Mouse (Mus musculus) embryonic stem cell, embryonic (primary cell): ENCODE measurements at regions not wholly inside any gene's neighbourhood (a gene's known extent, or its start where the extent isn't known, plus 50 kb on each side); places are given as distances from the start of the nearest gene placed in this dataset.

Experiments
- CTCF ChIA-PET, 4 experiments: fragments of 300-600 bp in 2 of 4; fragments of 350-600 bp in 2 of 4; sonication (Branson Sonifier 250); formaldehyde crosslinking; loops; one replicate each; lab custom pipeline; 2022; ENCODE audit warnings: inconsistent platforms in 2 of 4; lab: Charles Lee
- POLR2A ChIA-PET, 4 experiments: fragments of 300-600 bp in 2 of 4; fragments of 350-600 bp in 2 of 4; sonication (Branson Sonifier 250); formaldehyde crosslinking; loops; one replicate each; lab custom pipeline; 2022; ENCODE audit warnings: antibody characterized with exemption in 4 of 4, inconsistent platforms in 1 of 4; lab: Charles Lee

- POLR2A ChIA-PET = no interaction called here
- CTCF ChIA-PET = interaction anchor here in 1 of 4 experiments (1.1 kb wide), 1 partner anchor 11 kb away, joined by 5 read pairs; no protein-coding TSS in a partner anchor
Measured at GRCm38 (mm10) chr5:52920251-52920650, 86.4 kb downstream of the Anapc4 start.

- CTCF ChIA-PET = interaction anchor here in 1 of 4 experiments (1.1 kb wide), 1 partner anchor 12 kb away, joined by 5 read pairs; no protein-coding TSS in a partner anchor
- POLR2A ChIA-PET = no interaction called here
Measured at GRCm38 (mm10) chr5:52920722-52921264, 87.0 kb downstream of the Anapc4 start.

GRCm38 (mm10) chr5:52925006-52925405, 91.2 kb downstream of the Anapc4 start:
- ChIA-PET CTCF (no interaction called here), POLR2A (no interaction called here)

- ChIA-PET CTCF (interaction anchor here in 2 of 4 experiments (0.6 to 0.8 kb wide), 3 partner anchors 21 to 425 kb away, joined by 3 to 5 read pairs (median 4); no protein-coding TSS in a partner anchor), POLR2A (interaction anchor here in 1 of 4 experiments (1.1 kb wide), 1 partner anchor 184 kb away, joined by 3 read pairs; no protein-coding TSS in a partner anchor)
Measured at GRCm38 (mm10) chr5:52929690-52930089, 95.9 kb downstream of the Anapc4 start.

GRCm38 (mm10) chr5:52933291-52933690, 99.5 kb downstream of the Anapc4 start:
- CTCF ChIA-PET = interaction anchor here in 1 of 4 experiments (0.6 kb wide), 1 partner anchor 868 kb away, joined by 3 read pairs; no protein-coding TSS in a partner anchor

GRCm38 (mm10) chr5:52937626-52938025, 100.3 kb upstream of the Slc34a2 start:
- POLR2A ChIA-PET = no interaction called here
- CTCF ChIA-PET = no interaction called here

More at GRCm38 (mm10) chr5:52933291-52933690, 99.5 kb downstream of the Anapc4 start:
- POLR2A ChIA-PET = interaction anchor here in 1 of 4 experiments (0.6 kb wide), 1 partner anchor 16 kb away, joined by 3 read pairs; no protein-coding TSS in a partner anchor

DNA sequence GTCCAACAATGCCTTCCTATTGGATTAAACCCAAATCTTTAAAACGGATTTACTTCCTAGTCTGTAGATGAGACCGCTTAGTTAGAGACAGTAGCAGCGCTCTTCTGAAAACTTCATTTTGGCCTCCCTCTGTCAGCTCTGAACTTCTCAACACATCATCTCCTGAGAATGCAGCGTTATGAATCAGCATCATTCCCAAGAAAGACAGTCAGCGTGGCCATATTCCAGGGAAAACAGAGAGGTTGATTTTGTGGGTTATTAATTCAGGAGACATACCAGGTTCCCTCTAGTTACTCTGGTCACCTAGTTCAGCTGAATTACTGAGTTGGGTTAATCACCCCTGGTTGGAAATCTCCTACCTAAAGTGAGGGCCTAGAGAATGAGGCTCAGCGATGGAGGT, 97.9 kb upstream of the Slc34a2 start:
- ChIA-PET CTCF (no interaction called here), POLR2A (interaction anchor here in 1 of 4 experiments (0.7 kb wide), 1 partner anchor 10 kb away, joined by 4 read pairs; no protein-coding TSS in a partner anchor)

- POLR2A ChIA-PET = interaction anchor here in 1 of 4 experiments (0.7 kb wide), 1 partner anchor 28 kb away, joined by 5 read pairs; no protein-coding TSS in a partner anchor
- CTCF ChIA-PET = interaction anchor here in 2 of 4 experiments (0.6 kb wide), 2 partner anchors 163 to 176 kb away, joined by 3 to 5 read pairs; no protein-coding TSS in a partner anchor
Measured at GRCm38 (mm10) chr5:52940645-52941044, 97.2 kb upstream of the Slc34a2 start.

GRCm38 (mm10) chr5:52953875-52954274, 84.0 kb upstream of the Slc34a2 start:
- POLR2A ChIA-PET = no interaction called here
- CTCF ChIA-PET = no interaction called here

DNA sequence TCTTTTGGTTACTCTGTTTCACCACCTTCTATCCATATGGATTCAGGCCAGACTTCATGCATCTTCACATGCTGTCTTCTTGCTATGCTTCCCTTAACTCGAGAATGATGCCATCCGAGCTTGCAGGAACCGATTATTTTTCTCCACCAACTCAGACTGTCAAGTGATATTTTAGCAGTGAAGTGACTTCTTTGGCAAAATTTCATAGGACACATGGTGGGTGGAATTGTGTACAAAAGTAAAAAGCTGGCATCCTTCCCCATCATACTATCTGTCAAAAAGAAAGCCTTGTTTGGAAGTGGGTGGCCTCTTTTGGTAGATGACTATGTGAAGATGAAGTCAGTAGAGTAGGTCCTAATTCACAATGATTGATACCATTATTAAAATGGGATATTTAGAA, 83.2 kb upstream of the Slc34a2 start:
- CTCF ChIA-PET = no interaction called here
- POLR2A ChIA-PET = no interaction called here

- ChIA-PET POLR2A (no interaction called here), CTCF (interaction anchor here in 1 of 4 experiments (0.6 kb wide), 1 partner anchor 490 kb away, joined by 4 read pairs; no protein-coding TSS in a partner anchor)
Measured at GRCm38 (mm10) chr5:52964209-52964608, 73.7 kb upstream of the Slc34a2 start.

DNA sequence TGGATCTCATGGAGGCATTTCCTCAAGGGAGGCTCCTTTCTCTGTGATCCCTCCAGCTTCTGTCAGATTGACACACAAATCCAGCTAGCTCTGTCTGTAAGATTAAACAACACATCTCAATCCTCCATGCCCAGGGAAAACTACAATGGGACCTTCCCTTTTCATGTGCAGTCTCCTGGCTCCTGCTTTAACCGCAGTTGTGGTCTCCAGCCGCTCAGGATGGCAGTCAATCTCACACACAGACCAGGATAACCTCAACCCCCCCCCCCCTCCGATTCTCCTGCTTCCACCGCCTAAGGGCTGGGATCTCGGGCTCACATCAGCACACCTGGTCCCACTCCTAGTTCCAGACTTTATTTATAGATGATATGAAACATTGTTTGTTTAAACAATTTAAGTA, 66.1 kb upstream of the Slc34a2 start:
- ChIA-PET POLR2A (no interaction called here), CTCF (no interaction called here)

DNA sequence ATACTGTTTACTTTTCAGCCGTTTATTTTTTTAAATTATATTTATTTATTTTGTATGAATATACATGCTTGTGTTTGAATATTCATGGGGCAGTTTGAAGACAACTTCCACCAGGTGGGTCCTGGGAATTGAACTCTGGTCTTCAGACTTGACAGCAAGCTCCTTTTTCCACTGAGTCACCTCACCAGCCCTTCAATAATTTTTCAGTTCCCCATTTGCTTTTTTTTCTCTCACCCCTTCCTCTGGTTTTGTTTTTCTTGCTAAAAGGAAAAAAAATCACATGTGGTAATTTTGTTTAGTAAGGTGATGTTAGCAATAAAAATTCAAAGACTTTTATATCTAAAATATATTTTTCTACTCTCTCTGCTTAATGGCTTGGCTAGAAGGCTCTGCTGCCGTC, 64.9 kb upstream of the Slc34a2 start:
- ChIA-PET POLR2A (interaction anchor here in 1 of 4 experiments (0.6 kb wide), 1 partner anchor 97 kb away, joined by 3 read pairs; no protein-coding TSS in a partner anchor), CTCF (no interaction called here)

GRCm38 (mm10) chr5:52975557-52976088, 62.3 kb upstream of the Slc34a2 start:
- POLR2A ChIA-PET = interaction anchor here in 1 of 4 experiments (1.4 kb wide), 1 partner anchor 141 kb away, joined by 3 read pairs; no protein-coding TSS in a partner anchor
- CTCF ChIA-PET = interaction anchor here in 1 of 4 experiments (0.6 kb wide), 1 partner anchor 13 kb away, joined by 3 read pairs; no protein-coding TSS in a partner anchor

GRCm38 (mm10) chr5:52977826-52978687, 59.8 kb upstream of the Slc34a2 start:
- ChIA-PET POLR2A (interaction anchor here in 1 of 4 experiments (0.6 kb wide), 2 partner anchors 18 to 19 kb away, joined by 3 read pairs; no protein-coding TSS in a partner anchor), CTCF (interaction anchor here (0.5 to 1.9 kb wide), 20 partner anchors 19 to 376 kb away, joined by 3 to 13 read pairs (median 4); no protein-coding TSS in a partner anchor)

DNA sequence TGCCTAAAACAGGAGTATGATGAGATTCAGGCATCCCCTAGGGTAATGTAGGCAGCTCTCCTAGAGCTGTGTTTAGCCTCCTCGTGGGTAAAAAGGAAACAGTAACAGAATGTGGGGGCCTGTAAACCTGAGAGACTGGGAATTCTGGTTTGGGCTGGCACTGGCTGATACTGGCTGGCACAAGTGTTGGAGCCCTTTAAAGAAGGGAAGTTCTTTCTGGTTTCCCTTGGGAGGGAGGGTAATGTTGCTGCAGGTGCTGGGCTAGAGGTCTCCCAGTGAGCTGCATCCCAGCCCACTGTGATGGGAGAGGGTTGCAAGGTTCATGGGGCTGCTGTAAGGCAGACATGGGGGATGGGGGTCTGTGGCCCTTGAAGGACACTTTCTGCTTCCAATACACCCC, 58.4 kb upstream of the Slc34a2 start:
- CTCF ChIA-PET = interaction anchor here in 3 of 4 experiments (0.9 to 1.7 kb wide), 4 partner anchors 130 to 154 kb away, joined by 3 to 7 read pairs (median 4); no protein-coding TSS in a partner anchor
- POLR2A ChIA-PET = interaction anchor here in 1 of 4 experiments (0.6 kb wide), 1 partner anchor 96 kb away, joined by 3 read pairs; no protein-coding TSS in a partner anchor

GRCm38 (mm10) chr5:52982056-52982455, 55.8 kb upstream of the Slc34a2 start:
- POLR2A ChIA-PET = no interaction called here
- CTCF ChIA-PET = no interaction called here

DNA sequence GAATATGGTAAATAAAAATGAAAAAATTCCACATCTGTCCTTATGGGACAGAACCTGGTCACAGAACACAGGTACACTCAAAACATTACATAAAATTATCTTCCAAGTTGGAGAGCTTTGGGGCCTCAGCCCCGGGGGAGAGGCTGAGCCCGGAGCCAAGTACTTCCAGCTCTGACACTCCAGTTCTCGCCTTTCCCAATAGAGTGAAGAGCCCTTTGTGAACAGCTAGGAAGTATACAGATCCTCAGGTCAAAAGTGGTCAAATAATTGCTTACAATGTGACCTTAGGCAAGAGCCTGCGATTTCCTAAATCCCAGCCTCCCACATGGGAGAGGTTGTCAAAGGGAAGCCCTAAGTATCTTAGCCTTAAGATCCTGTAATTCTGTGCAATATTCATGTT, 55.1 kb upstream of the Slc34a2 start:
- ChIA-PET CTCF (interaction anchor here in 1 of 4 experiments (0.6 kb wide), 1 partner anchor 29 kb away, joined by 3 read pairs; no protein-coding TSS in a partner anchor), POLR2A (no interaction called here)
